Mouse (Mus musculus) MEL (cell line): ENCODE results near the gene C5ar2. TPM values are rescaled to one million over a fixed set of nuclear protein-coding genes. Genes with fewer than 3 reads are reported as not detected.

Experiments used
- DNase-seq: peaks from one replicate; pipeline ENCODE4 v3.0.0; 2011; ENCODE audit warnings: low read depth, low spot score
- H3K27ac ChIP-seq: 2 replicates; pipeline ENCODE4 v1.5.1; 2012; ENCODE audit warnings: low read depth, mild to moderate bottlenecking, control low read depth, low read length, moderate library complexity; ENCODE audit not compliant: control insufficient read depth
- H3K27me3 ChIP-seq, 2 experiments: fragments of 150-350 bp in 1 of 2; sonication (generic) in 1 of 2; 2 replicates each; pipeline ENCODE4 v1.6.1; 2012; ENCODE audit warnings: low read length in 2 of 2, mild to moderate bottlenecking in 2 of 2, improper control_type of control experiment in 1 of 2, moderate library complexity in 1 of 2; ENCODE audit not compliant: insufficient read depth in 2 of 2, control insufficient read depth in 1 of 2
- H3K36me3 ChIP-seq, 2 experiments: 2 replicates each; pipeline ENCODE4 v1.6.1; 2012 to 2014; ENCODE audit warnings: low read length in 2 of 2, improper control_type of control experiment in 1 of 2, inconsistent platforms in 1 of 2, mild to moderate bottlenecking in 1 of 2; ENCODE audit not compliant: insufficient read depth in 2 of 2, control insufficient read depth in 1 of 2
- H3K4me1 ChIP-seq, 2 experiments: fragments of 150-350 bp in 1 of 2; sonication (generic) in 1 of 2; 2 replicates each; pipeline ENCODE4 v1.6.1; 2012; ENCODE audit warnings: low read length in 2 of 2, improper control_type of control experiment in 1 of 2, mild to moderate bottlenecking in 1 of 2; ENCODE audit not compliant: insufficient read depth in 2 of 2, control insufficient read depth in 1 of 2
- H3K4me3 ChIP-seq, 2 experiments: fragments of 150-350 bp in 1 of 2; sonication (generic) in 1 of 2; 2 replicates each; pipeline ENCODE4 v1.5.1; 2012; ENCODE audit warnings: low read depth in 2 of 2, low read length in 2 of 2, mild to moderate bottlenecking in 2 of 2, moderate library complexity in 2 of 2, control low read depth in 1 of 2, improper control_type of control experiment in 1 of 2; ENCODE audit not compliant: control insufficient read depth in 1 of 2, insufficient read depth in 1 of 2
- H3K79me2 ChIP-seq: 2 replicates; pipeline ENCODE4 v1.6.1; 2012; ENCODE audit warnings: mild to moderate bottlenecking, low read length, moderate library complexity; ENCODE audit not compliant: control insufficient read depth, poor library complexity, insufficient read depth
- H3K9ac ChIP-seq: 2 replicates; pipeline ENCODE4 v1.6.1; 2012; ENCODE audit warnings: low read depth, mild to moderate bottlenecking, control low read depth, low read length, moderate library complexity; ENCODE audit not compliant: control insufficient read depth, poor library complexity, severe bottlenecking
- H3K9me3 ChIP-seq: fragments of 150-350 bp; sonication (generic); replicated peaks from 2 replicates; pipeline ENCODE4 v1.6.1; 2012; ENCODE audit warnings: mild to moderate bottlenecking, low read length, improper control_type of control experiment, moderate library complexity; ENCODE audit not compliant: insufficient read depth
- BHLHE40 ChIP-seq: IDR thresholded peaks from 2 replicates; pipeline ENCODE4 v1.6.1; 2012; ENCODE audit warnings: low read depth, mild to moderate bottlenecking, inconsistent platforms, low read length, improper control_type of control experiment, borderline replicate concordance
- CHD2 ChIP-seq: IDR thresholded peaks from 2 replicates; pipeline ENCODE4 v1.6.1; 2011; ENCODE audit warnings: low read length, improper control_type of control experiment
- CTCF ChIP-seq, 3 experiments: IDR thresholded peaks in 2 of 3; conservative IDR thresholded peaks in 1 of 3; 2 replicates each; pipeline ENCODE4 v1.5.1; 2011 to 2012; ENCODE audit warnings: low read length in 3 of 3, low read depth in 2 of 3, mild to moderate bottlenecking in 2 of 3, improper control_type of control experiment in 1 of 3, inconsistent platforms in 1 of 3, mixed read lengths in 1 of 3, moderate library complexity in 1 of 3; ENCODE audit not compliant: control insufficient read depth in 1 of 3, insufficient read depth in 1 of 3, poor library complexity in 1 of 3, severe bottlenecking in 1 of 3
- E2F4 ChIP-seq: IDR thresholded peaks from 2 replicates; pipeline ENCODE4 v1.6.1; 2011; ENCODE audit warnings: low read depth, low read length, improper control_type of control experiment, borderline replicate concordance
- ELF1 ChIP-seq: IDR thresholded peaks from 2 replicates; pipeline ENCODE4 v1.6.1; 2014; ENCODE audit warnings: low read depth, mild to moderate bottlenecking, inconsistent platforms, low read length, improper control_type of control experiment, moderate library complexity
- HCFC1 ChIP-seq: IDR thresholded peaks from 2 replicates; pipeline ENCODE4 v1.6.1; 2012; ENCODE audit warnings: low read depth, mild to moderate bottlenecking, inconsistent platforms, low read length, improper control_type of control experiment, moderate library complexity
- JUND ChIP-seq: IDR thresholded peaks from 2 replicates; pipeline ENCODE4 v1.6.1; 2011; ENCODE audit warnings: low read depth, mild to moderate bottlenecking, improper control_type of control experiment, low read length
- MAX ChIP-seq: IDR thresholded peaks from 2 replicates; pipeline ENCODE4 v1.6.1; 2011; ENCODE audit warnings: low read length, improper control_type of control experiment
- MAZ ChIP-seq: IDR thresholded peaks from 2 replicates; pipeline ENCODE4 v1.6.1; 2012; ENCODE audit warnings: low read depth, mild to moderate bottlenecking, inconsistent platforms, low read length, improper control_type of control experiment
- MEF2A ChIP-seq: IDR thresholded peaks from 2 replicates; pipeline ENCODE4 v1.6.1; 2014; ENCODE audit warnings: low read depth, mild to moderate bottlenecking, inconsistent platforms, low read length, improper control_type of control experiment; ENCODE audit not compliant: poor library complexity, insufficient replicate concordance, severe bottlenecking; ENCODE audit errors: extremely low read depth
- MXI1 ChIP-seq: IDR thresholded peaks from 2 replicates; pipeline ENCODE4 v1.6.1; 2011; ENCODE audit warnings: mild to moderate bottlenecking, low read depth, low read length, improper control_type of control experiment
- MYB ChIP-seq: IDR thresholded peaks from 2 replicates; pipeline ENCODE4 v1.6.1; 2011; ENCODE audit warnings: mild to moderate bottlenecking, low read depth, low read length, improper control_type of control experiment
- MYC ChIP-seq: IDR thresholded peaks from 2 replicates; pipeline ENCODE4 v1.6.1; 2011; ENCODE audit warnings: low read depth, mild to moderate bottlenecking, low read length, improper control_type of control experiment, moderate library complexity
- NELFE ChIP-seq: IDR thresholded peaks from 2 replicates; pipeline ENCODE4 v1.6.1; 2011; ENCODE audit warnings: low read depth, low read length, improper control_type of control experiment
- NRF1 ChIP-seq: IDR thresholded peaks from 2 replicates; pipeline ENCODE4 v1.6.1; 2014; ENCODE audit warnings: low read depth, mild to moderate bottlenecking, inconsistent platforms, low read length, improper control_type of control experiment, moderate library complexity; ENCODE audit not compliant: poor library complexity, insufficient read depth, severe bottlenecking
- POLR2A ChIP-seq, 2 experiments: IDR thresholded peaks; 2 replicates each; pipeline ENCODE4 v1.6.1; 2011 to 2012; ENCODE audit warnings: low read length in 2 of 2, mild to moderate bottlenecking in 2 of 2, control low read depth in 1 of 2, improper control_type of control experiment in 1 of 2, low read depth in 1 of 2, moderate library complexity in 1 of 2; ENCODE audit not compliant: control insufficient read depth in 1 of 2, insufficient read depth in 1 of 2, poor library complexity in 1 of 2
- POLR2AphosphoS2 ChIP-seq: IDR thresholded peaks from 2 replicates; pipeline ENCODE4 v1.6.1; 2011; ENCODE audit warnings: low read length, improper control_type of control experiment
- POLR2AphosphoS5 ChIP-seq: IDR thresholded peaks from 2 replicates; pipeline ENCODE4 v1.6.1; 2012; ENCODE audit warnings: low read depth, borderline replicate concordance, mild to moderate bottlenecking, inconsistent platforms, low read length, moderate library complexity, mixed read lengths
- TAL1 ChIP-seq: IDR thresholded peaks from 2 replicates; pipeline ENCODE4 v1.6.1; 2012; ENCODE audit warnings: mild to moderate bottlenecking, inconsistent platforms, low read length, moderate library complexity, mixed read lengths
- TBP ChIP-seq: IDR thresholded peaks from 2 replicates; pipeline ENCODE4 v1.8.0; 2011; ENCODE audit warnings: low read depth, low read length, improper control_type of control experiment
- TCF12 ChIP-seq: IDR thresholded peaks from 2 replicates; pipeline ENCODE4 v1.6.1; 2014; ENCODE audit warnings: low read depth, mild to moderate bottlenecking, inconsistent platforms, low read length, improper control_type of control experiment, moderate library complexity
- UBTF ChIP-seq: IDR thresholded peaks from 2 replicates; pipeline ENCODE4 v1.6.1; 2012; ENCODE audit warnings: low read depth, mild to moderate bottlenecking, inconsistent platforms, low read length, improper control_type of control experiment, moderate library complexity, borderline replicate concordance; ENCODE audit not compliant: insufficient read depth
- USF1 ChIP-seq: IDR thresholded peaks from 2 replicates; pipeline ENCODE4 v1.6.1; 2014; ENCODE audit warnings: low read depth, mild to moderate bottlenecking, inconsistent platforms, low read length, improper control_type of control experiment, moderate library complexity
- USF2 ChIP-seq, 2 experiments: IDR thresholded peaks; 2 replicates each; pipeline ENCODE4 v1.6.1; 2011 to 2012; ENCODE audit warnings: improper control_type of control experiment in 2 of 2, low read length in 2 of 2, borderline replicate concordance in 1 of 2, inconsistent platforms in 1 of 2, low read depth in 1 of 2, mild to moderate bottlenecking in 1 of 2; ENCODE audit not compliant: insufficient read depth in 1 of 2
- ZKSCAN1 ChIP-seq: IDR thresholded peaks from 2 replicates; pipeline ENCODE4 v1.6.1; 2012; ENCODE audit warnings: low read depth, mild to moderate bottlenecking, inconsistent platforms, low read length, improper control_type of control experiment, moderate library complexity
- ZNF384 ChIP-seq: IDR thresholded peaks from 2 replicates; pipeline ENCODE4 v1.6.1; 2012; ENCODE audit warnings: low read depth, mild to moderate bottlenecking, inconsistent platforms, low read length, improper control_type of control experiment
- polyA plus RNA-seq, 2 experiments: library from polyadenylated mRNA; stranded (reverse) in 1 of 2; unstranded in 1 of 2; fragments of >175 nt in 1 of 2; fragments of >200 nt in 1 of 2; gene quantifications; 2 replicates each; pipeline versions ENCODE4 v1.2.1 to v1.2.4; 2012; ENCODE audit warnings: low replicate concordance in 2 of 2, low read depth in 1 of 2; ENCODE audit not compliant: insufficient read length in 2 of 2, insufficient read depth in 1 of 2, missing spikeins in 1 of 2
- total RNA-seq: library from RNA; depleted of rRNA; stranded (reverse); fragments of 300-350 nt; gene quantifications from 2 replicates; pipeline ENCODE4 v1.2.3, GENCODE M21; 2012

Gene C5ar2
- total and polyA plus RNA-seq, 3 experiments = 0.49 to 1.7 TPM; not detected in 1

- no peak for DNase-seq
- H3K79me2 ChIP-seq = no peaks in the 10 kb centered on the region
- no peak overlapping the region for H3K27ac ChIP-seq
- H3K4me3 ChIP-seq = no peak overlapping the region
- H3K4me1 ChIP-seq = peaks cover 2 to 12% of the 10 kb centered on the region in 2 experiments; a peak in 3 of 4 replicates
- no peak overlapping the region for H3K9ac ChIP-seq
- no peaks in the 10 kb centered on the region for H3K27me3 ChIP-seq
- no peaks in the 10 kb centered on the region for H3K9me3 ChIP-seq
- peaks cover 0 to 10% of the 10 kb centered on the region in 2 experiments; a peak in 2 of 4 replicates for H3K36me3 ChIP-seq
- TF ChIP-seq POLR2A (IDR thresholded peaks at IDR 0.05; ENCODE audit: control insufficient read depth in 1 of 2, insufficient read depth in 1 of 2, low read depth in 1 of 2, low read length in 2 of 2, poor library complexity in 1 of 2) (no peak), MAX (no peak), MYC (no peak), TAL1 (no peak), POLR2AphosphoS5 (no peak), CHD2 (no peak), NRF1 (no peak), TCF12 (no peak)
These were observed 21.9 kb upstream of the C5ar2 start for GRCm38 (mm10) chr7:16265856-16266255.

DNA sequence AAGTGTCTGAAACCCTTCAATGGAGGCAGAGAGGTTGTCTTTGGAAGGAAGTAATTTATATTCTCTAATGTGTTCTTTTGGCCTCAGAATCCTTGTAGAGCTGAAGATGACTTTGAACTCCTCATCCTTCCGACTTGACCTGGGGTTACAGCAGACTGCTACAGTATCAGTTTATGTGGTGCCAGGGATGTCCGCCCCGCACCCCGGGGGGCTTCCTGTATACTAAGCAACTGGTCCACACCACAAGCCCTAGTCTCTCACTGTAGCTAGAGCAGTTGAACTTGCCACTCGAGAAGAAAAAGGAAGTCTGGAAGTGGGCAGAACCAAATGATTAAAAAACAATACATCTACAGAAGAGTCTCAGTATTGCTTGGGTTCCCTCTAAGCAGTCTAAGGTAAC is 19.9 kb upstream of the C5ar2 start:
- Histone ChIP-seq H3K27ac (peak overlapping the region; percentile 31; the same call in 1 of the 2 replicates), H3K4me1 (peaks cover 2 to 12% of the 10 kb centered on the region in 2 experiments; a peak in 3 of 4 replicates), H3K4me3 (peak overlapping the region; percentile 9 to 15; a peak in 1 of 4 replicates), H3K9ac (peak overlapping the region; percentile 36), H3K79me2 (no peaks in the 10 kb centered on the region), H3K36me3 (peaks cover 0 to 10% of the 10 kb centered on the region in 2 experiments; a peak in 2 of 4 replicates), H3K9me3 (no peaks in the 10 kb centered on the region), H3K27me3 (no peaks in the 10 kb centered on the region)
- peak; percentile 65 for DNase-seq
- no peak for TF ChIP-seq TBP
- TF ChIP-seq MYB = no peak
- TF ChIP-seq ELF1 = no peak
- no peak for TF ChIP-seq MXI1
- TF ChIP-seq USF1 = no peak
- no peak for TF ChIP-seq CTCF (IDR thresholded peaks at IDR 0.05 in 2 of 3, conservative IDR thresholded peaks at IDR 0.05 in 1 of 3; ENCODE audit: control insufficient read depth in 1 of 3, insufficient read depth in 1 of 3, low read depth in 2 of 3, low read length in 3 of 3, poor library complexity in 1 of 3, severe bottlenecking in 1 of 3)
- no peak for TF ChIP-seq ZKSCAN1
- TF ChIP-seq ZNF384 = no peak
- TF ChIP-seq USF2 (IDR thresholded peaks at IDR 0.05; ENCODE audit: borderline replicate concordance in 1 of 2, insufficient read depth in 1 of 2, low read depth in 1 of 2, low read length in 2 of 2) = no peak
- TF ChIP-seq POLR2AphosphoS2 = no peak
- no peak for TF ChIP-seq MAZ
- no peak for TF ChIP-seq MEF2A
- no peak for TF ChIP-seq HCFC1
- TF ChIP-seq BHLHE40 = no peak
- no peak for TF ChIP-seq NELFE
- TF ChIP-seq JUND = no peak
- no peak for TF ChIP-seq UBTF
- no peak for TF ChIP-seq E2F4
- TF ChIP-seq MAX = no peak
